Mouse (Mus musculus) cerebellum, adult 2 months (tissue): ENCODE measurements at regions not wholly inside any gene's neighbourhood (a gene's known extent, or its start where the extent isn't known, plus 50 kb on each side); places are given as distances from the start of the nearest gene placed in this dataset.

Source experiments
- DNase-seq, 2 experiments: peaks; one replicate each; pipeline ENCODE4 v3.0.0; 2021
- H3K27ac ChIP-seq: fragments of 200-500 bp; 2 replicates; pipeline ENCODE4 v1.5.1; 2012; ENCODE audit warnings: low read length, control low read depth, inconsistent platforms; ENCODE audit not compliant: insufficient read depth
- H3K27me3 ChIP-seq: fragments of 200-500 bp; 2 replicates; pipeline ENCODE4 v1.6.1; 2012; ENCODE audit warnings: inconsistent platforms, mild to moderate bottlenecking, low read length, moderate library complexity; ENCODE audit not compliant: control insufficient read depth, insufficient read depth
- H3K4me1 ChIP-seq: fragments of 200-500 bp; 2 replicates; pipeline ENCODE4 v1.6.1; 2011; ENCODE audit warnings: low read length; ENCODE audit not compliant: control insufficient read depth, insufficient read depth
- H3K4me3 ChIP-seq: fragments of 200-500 bp; replicated peaks from 2 replicates; pipeline ENCODE3; 2011; ENCODE audit warnings: mild to moderate bottlenecking, low read depth, low read length, control low read depth; ENCODE audit not compliant: insufficient read depth
- CTCF ChIP-seq: fragments of 200-500 bp; IDR thresholded peaks from 2 replicates; pipeline ENCODE4 v1.5.1; 2011; ENCODE audit warnings: low read depth, mild to moderate bottlenecking, control low read depth, low read length, moderate library complexity, borderline replicate concordance; ENCODE audit not compliant: insufficient read depth
- POLR2A ChIP-seq: fragments of 200-500 bp; IDR thresholded peaks from 2 replicates; pipeline ENCODE4 v1.6.1; 2011; ENCODE audit warnings: low read length, control low read depth, borderline replicate concordance; ENCODE audit not compliant: insufficient read depth
- WGBS: fragments of 180-500 bp; shearing (Covaris S2); methylation state at CpG from one replicate; pipeline ENCODE4 v1.1.7; 2018; 5-methylcytosine and 5-hydroxymethylcytosine counted together

DNA sequence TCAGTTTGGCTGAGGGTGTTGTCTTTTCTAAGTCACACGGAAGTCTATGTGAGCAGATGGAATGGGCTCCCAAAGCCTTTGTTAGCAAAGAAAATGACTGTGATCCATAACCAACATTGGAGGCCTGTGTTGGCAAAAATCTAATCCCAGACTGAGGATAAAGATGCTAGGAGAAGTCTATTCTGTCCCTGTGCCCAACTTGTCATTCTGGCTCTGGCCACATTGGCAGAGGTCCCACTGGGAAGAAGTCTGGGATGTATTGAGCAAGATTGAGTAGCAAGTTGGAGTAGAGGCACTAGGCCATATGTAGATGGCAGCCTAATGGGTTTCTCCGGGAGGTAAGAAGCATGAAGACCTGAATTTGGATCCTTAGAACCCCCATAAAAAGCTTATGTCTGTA is 54.1 kb downstream of the Nog start:
- no peak overlapping the region for H3K4me3 ChIP-seq
- no peaks in the 10 kb centered on the region for H3K27me3 ChIP-seq
- TF ChIP-seq CTCF (no peak), POLR2A (no peak)
- H3K27ac ChIP-seq = no peak overlapping the region
- H3K4me1 ChIP-seq = no peaks in the 10 kb centered on the region
- no peak for DNase-seq
- WGBS = 42% methylated on average over 2 of the region's 2 CpGs

DNA sequence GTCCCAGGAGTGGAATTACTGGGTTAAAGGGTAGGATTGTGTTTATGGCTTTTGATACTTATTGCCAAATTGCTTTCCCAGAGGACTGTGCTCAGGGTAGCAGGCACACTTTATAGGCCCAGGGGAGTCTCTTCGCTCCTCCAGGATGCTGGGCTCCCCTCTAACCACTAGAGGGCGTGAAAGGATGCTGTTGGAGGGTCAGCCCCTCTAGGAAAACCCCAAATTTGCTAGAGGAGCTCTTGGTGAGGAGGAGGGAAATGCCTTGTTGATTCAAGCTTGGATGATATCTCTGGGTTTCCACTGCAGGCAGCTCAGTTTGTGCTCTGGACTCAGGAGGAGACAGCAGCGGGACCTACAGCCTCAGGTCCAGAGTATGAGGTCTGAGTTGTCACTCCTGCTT is 58.8 kb downstream of the Nog start:
- no peak for TF ChIP-seq POLR2A
- TF ChIP-seq CTCF = no peak
- Histone ChIP-seq H3K4me3 (no peak overlapping the region), H3K27ac (no peak overlapping the region), H3K27me3 (no peaks in the 10 kb centered on the region), H3K4me1 (no peaks in the 10 kb centered on the region)
- no peak for DNase-seq
- 36% methylated on average over 3 of the region's 3 CpGs for WGBS

DNA sequence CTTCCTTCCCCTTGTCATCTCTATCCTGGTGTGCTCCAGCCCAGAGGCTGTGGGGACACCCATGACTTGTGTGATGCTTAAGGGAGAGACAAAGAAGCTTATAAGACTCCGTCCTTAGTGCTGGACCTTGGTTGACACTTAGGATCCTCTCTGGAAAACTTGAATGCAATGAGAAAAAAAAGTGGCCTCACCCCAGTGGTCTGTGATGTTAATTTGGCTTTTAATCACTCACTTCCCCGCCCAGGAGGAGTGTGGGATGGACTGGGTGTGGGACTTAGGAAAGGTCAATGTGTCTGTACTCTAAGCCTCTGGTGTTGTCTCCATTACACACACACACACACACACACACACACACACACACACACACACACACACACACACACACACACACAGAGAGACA is 60.0 kb downstream of the Nog start:
- WGBS = 67% methylated on average over 2 of the region's 2 CpGs
- H3K4me1 ChIP-seq = no peaks in the 10 kb centered on the region
- TF ChIP-seq CTCF (no peak), POLR2A (no peak)
- H3K27ac ChIP-seq = no peak overlapping the region
- H3K4me3 ChIP-seq = no peak overlapping the region
- no peaks in the 10 kb centered on the region for H3K27me3 ChIP-seq
- no peak for DNase-seq

- WGBS = 51% methylated on average over 9 of the region's 9 CpGs
- H3K27me3 ChIP-seq = no peaks in the 10 kb centered on the region
- TF ChIP-seq CTCF (no peak), POLR2A (no peak)
- DNase-seq = no peak
- no peak overlapping the region for H3K27ac ChIP-seq
- H3K4me1 ChIP-seq = no peaks in the 10 kb centered on the region
- no peak overlapping the region for H3K4me3 ChIP-seq
Observed at GRCm38 (mm10) chr11:89239891-89240290, 62.2 kb downstream of the Nog start.

- WGBS = 94% methylated on average over 3 of the region's 3 CpGs
- no peak overlapping the region for H3K27ac ChIP-seq
- TF ChIP-seq POLR2A = no peak
- TF ChIP-seq CTCF = no peak
- no peak overlapping the region for H3K4me3 ChIP-seq
- no peaks in the 10 kb centered on the region for H3K4me1 ChIP-seq
- no peak for DNase-seq
- no peaks in the 10 kb centered on the region for H3K27me3 ChIP-seq
Observed at GRCm38 (mm10) chr11:89236904-89237303, 65.2 kb downstream of the Nog start.

GRCm38 (mm10) chr11:89232884-89233480 is 69.2 kb downstream of the Nog start:
- 72% methylated on average over 9 of the region's 9 CpGs for WGBS
- H3K4me1 ChIP-seq = no peaks in the 10 kb centered on the region
- H3K27ac ChIP-seq = no peak overlapping the region
- DNase-seq = peak in 1 of 2 experiments; percentile 8
- no peaks in the 10 kb centered on the region for H3K27me3 ChIP-seq
- no peak for TF ChIP-seq POLR2A
- TF ChIP-seq CTCF = no peak
- no peak overlapping the region for H3K4me3 ChIP-seq

DNA sequence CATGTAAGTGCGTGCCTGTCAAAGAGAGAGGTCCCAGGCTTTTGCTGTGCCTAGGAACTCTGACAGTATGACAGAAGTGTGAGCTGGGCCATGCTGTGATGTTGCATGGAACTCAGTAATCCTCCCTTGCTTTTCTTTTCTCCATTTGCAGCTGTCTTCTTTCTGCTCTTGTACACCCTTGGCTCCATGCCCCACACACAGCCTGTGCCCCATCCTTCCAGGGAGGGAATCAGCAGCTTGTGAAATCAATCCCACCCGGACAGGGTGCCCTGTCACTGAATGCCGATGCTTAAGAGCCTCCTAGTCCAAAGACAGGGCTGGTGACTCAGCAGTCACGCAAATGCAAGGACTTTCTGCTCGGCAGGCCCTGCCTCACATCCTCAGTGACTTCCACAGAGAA is 72.4 kb downstream of the Nog start:
- Histone ChIP-seq H3K27ac (no peak overlapping the region), H3K4me1 (no peaks in the 10 kb centered on the region), H3K27me3 (no peaks in the 10 kb centered on the region), H3K4me3 (no peak overlapping the region)
- TF ChIP-seq POLR2A (no peak), CTCF (no peak)
- DNase-seq = no peak
- 26% methylated on average over 5 of the region's 5 CpGs for WGBS

- DNase-seq = no peak
- WGBS = 87% methylated on average over 5 of the region's 5 CpGs
- no peak overlapping the region for H3K27ac ChIP-seq
- no peaks in the 10 kb centered on the region for H3K27me3 ChIP-seq
- TF ChIP-seq POLR2A (no peak), CTCF (no peak)
- H3K4me1 ChIP-seq = no peaks in the 10 kb centered on the region; the same call in 1 of the 2 replicates
- H3K4me3 ChIP-seq = no peak overlapping the region
Observed at GRCm38 (mm10) chr11:89213204-89213603, 88.9 kb downstream of the Nog start.
